Mouse (Mus musculus) midbrain, embryonic 11.5 days (tissue): ENCODE measurements at regions not wholly inside any gene's neighbourhood (a gene's known extent, or its start where the extent isn't known, plus 50 kb on each side); places are given as distances from the start of the nearest gene placed in this dataset.
"Not testable (repeated sequence)": the region's sequence is repeated elsewhere in the genome, so short reads cannot be mapped to it uniquely, and the experiment has no call there.

Experiments used
- ATAC-seq: fragments of 200-750 bp; cut with Nextera tagmentation; 2 replicates; pipeline ENCODE4 v1.8.0; 2017; ENCODE audit warnings: moderate TSS enrichment, moderate library complexity; ENCODE audit not compliant: low FRiP score
- DNase-seq: peaks from one replicate; pipeline ENCODE4 v3.0.0; 2015; ENCODE audit warnings: low spot score; ENCODE audit errors: missing footprints
- H3K27ac ChIP-seq: fragments of 300-500 bp; sonication (generic); 2 replicates; pipeline ENCODE4 v1.5.1; 2014; ENCODE audit warnings: low read depth, low read length
- H3K27me3 ChIP-seq: fragments of 300-500 bp; sonication (generic); 2 replicates; pipeline ENCODE4 v1.6.1; 2014; ENCODE audit warnings: mild to moderate bottlenecking, low read length, moderate library complexity, mixed read lengths; ENCODE audit not compliant: control insufficient read depth, insufficient read depth
- H3K36me3 ChIP-seq: fragments of 300-500 bp; sonication (generic); 2 replicates; pipeline ENCODE4 v1.6.1; 2014; ENCODE audit warnings: mild to moderate bottlenecking, low read length, moderate library complexity, mixed read lengths; ENCODE audit not compliant: control insufficient read depth, insufficient read depth
- H3K4me1 ChIP-seq: fragments of 300-500 bp; sonication (generic); 2 replicates; pipeline ENCODE4 v1.6.1; 2014; ENCODE audit warnings: low read length; ENCODE audit not compliant: control insufficient read depth, insufficient read depth
- H3K4me2 ChIP-seq: fragments of 300-500 bp; sonication (generic); 2 replicates; pipeline ENCODE4 v1.6.1; 2014; ENCODE audit warnings: mild to moderate bottlenecking, moderate library complexity
- H3K4me3 ChIP-seq: fragments of 300-500 bp; sonication (generic); 2 replicates; pipeline ENCODE4 v1.5.1; 2014; ENCODE audit warnings: low read depth, low read length
- H3K9ac ChIP-seq: fragments of 300-500 bp; sonication (generic); 2 replicates; pipeline ENCODE4 v1.6.1; 2014; ENCODE audit warnings: low read length
- H3K9me3 ChIP-seq: fragments of 300-500 bp; sonication (generic); 2 replicates; pipeline ENCODE4 v1.6.1; 2016; ENCODE audit warnings: low read length; ENCODE audit not compliant: control insufficient read depth
- WGBS: fragments of 180-500 bp; shearing (Covaris S2); extraction: QIAGEN DNeasy Blood & Tissue Kit; methylation state at CpG from one replicate; pipeline ENCODE4 v1.1.7; 2014; 5-methylcytosine and 5-hydroxymethylcytosine counted together

- 83% methylated on average over 5 of the region's 5 CpGs for WGBS
- Histone ChIP-seq H3K4me1 (no peaks in the 10 kb centered on the region), H3K9me3 (no peaks in the 10 kb centered on the region), H3K4me3 (no peak overlapping the region), H3K27me3 (no peaks in the 10 kb centered on the region), H3K4me2 (no peak overlapping the region), H3K36me3 (no peaks in the 10 kb centered on the region), H3K9ac (no peak overlapping the region), H3K27ac (no peak overlapping the region)
- no peak for DNase-seq
- ATAC-seq = no peak
These were observed 789.6 kb upstream of the Pou3f3 start for GRCm38 (mm10) chr1:41905971-41906370.

- ATAC-seq (no peak), DNase-seq (peak; percentile 56)
- Histone ChIP-seq H3K4me3 (no peak overlapping the region), H3K4me1 (no peaks in the 10 kb centered on the region), H3K9me3 (no peaks in the 10 kb centered on the region), H3K27ac (no peak overlapping the region), H3K27me3 (no peaks in the 10 kb centered on the region), H3K9ac (no peak overlapping the region), H3K36me3 (no peaks in the 10 kb centered on the region), H3K4me2 (no peak overlapping the region)
- WGBS = 86% methylated on average over 8 of the region's 8 CpGs
These were observed 787.4 kb upstream of the Pou3f3 start for GRCm38 (mm10) chr1:41908001-41908807.

- Histone ChIP-seq H3K9me3 (no peaks in the 10 kb centered on the region), H3K27ac (no peak overlapping the region), H3K4me2 (no peak overlapping the region), H3K36me3 (no peaks in the 10 kb centered on the region), H3K4me3 (no peak overlapping the region), H3K4me1 (no peaks in the 10 kb centered on the region), H3K27me3 (no peaks in the 10 kb centered on the region), H3K9ac (no peak overlapping the region)
- ATAC-seq (no peak), DNase-seq (peak; percentile 21)
- WGBS = 88% methylated on average over 5 of the region's 5 CpGs
These were observed 786.8 kb upstream of the Pou3f3 start for GRCm38 (mm10) chr1:41908808-41909110.

GRCm38 (mm10) chr1:41909799-41910198 lies 785.8 kb upstream of the Pou3f3 start:
- Histone ChIP-seq H3K4me3 (no peak overlapping the region), H3K4me2 (no peak overlapping the region), H3K36me3 (no peaks in the 10 kb centered on the region), H3K9ac (no peak overlapping the region), H3K9me3 (no peaks in the 10 kb centered on the region), H3K4me1 (no peaks in the 10 kb centered on the region), H3K27me3 (no peaks in the 10 kb centered on the region), H3K27ac (no peak overlapping the region)
- WGBS = 74% methylated on average over 5 of the region's 5 CpGs
- DNase-seq (no peak), ATAC-seq (no peak)

GRCm38 (mm10) chr1:41916730-41917347 lies 778.7 kb upstream of the Pou3f3 start:
- Histone ChIP-seq H3K4me3 (no peak overlapping the region), H3K4me1 (peaks cover 8% of the 10 kb centered on the region), H3K27me3 (no peaks in the 10 kb centered on the region), H3K9me3 (no peaks in the 10 kb centered on the region), H3K9ac (no peak overlapping the region), H3K4me2 (no peak overlapping the region), H3K36me3 (no peaks in the 10 kb centered on the region), H3K27ac (no peak overlapping the region)
- DNase-seq (peak; percentile 37), ATAC-seq (no peak)
- WGBS = 91% methylated on average over 4 of the region's 4 CpGs

GRCm38 (mm10) chr1:41917807-41918206 lies 777.8 kb upstream of the Pou3f3 start:
- not testable (repeated sequence) for H3K4me2 ChIP-seq, DNase-seq, H3K4me1 ChIP-seq, H3K9me3 ChIP-seq, H3K9ac ChIP-seq, H3K27ac ChIP-seq, H3K36me3 ChIP-seq, H3K4me3 ChIP-seq, H3K27me3 ChIP-seq, ATAC-seq
- 89% methylated on average over 5 of the region's 5 CpGs for WGBS

GRCm38 (mm10) chr1:41918394-41919262 lies 776.9 kb upstream of the Pou3f3 start:
- 0 out of 2 replicates have a peak overlapping the region, but pooled peaks have one; percentile 12 for H3K9ac ChIP-seq
- ATAC-seq = no peak
- H3K9me3 ChIP-seq = no peaks in the 10 kb centered on the region
- H3K36me3 ChIP-seq = no peaks in the 10 kb centered on the region
- no peak overlapping the region for H3K4me2 ChIP-seq
- peaks cover 8% of the 10 kb centered on the region for H3K4me1 ChIP-seq
- 27% methylated on average over 11 of the region's 11 CpGs for WGBS
- peak; percentile 86 for DNase-seq
- H3K27ac ChIP-seq = no peak overlapping the region
- H3K4me3 ChIP-seq = no peak overlapping the region
- no peaks in the 10 kb centered on the region for H3K27me3 ChIP-seq

GRCm38 (mm10) chr1:41933777-41934176 lies 761.8 kb upstream of the Pou3f3 start:
- WGBS = 82% methylated on average over 1 of the region's 1 CpGs
- H3K4me1 ChIP-seq = no peaks in the 10 kb centered on the region
- H3K4me3 ChIP-seq = no peak overlapping the region
- H3K9me3 ChIP-seq = no peaks in the 10 kb centered on the region
- no peak overlapping the region for H3K4me2 ChIP-seq
- DNase-seq (no peak), ATAC-seq (no peak)
- no peak overlapping the region for H3K27ac ChIP-seq
- H3K9ac ChIP-seq = no peak overlapping the region
- no peaks in the 10 kb centered on the region for H3K36me3 ChIP-seq
- no peaks in the 10 kb centered on the region for H3K27me3 ChIP-seq
